Comparison of ENCODE assay signal across 28 mouse cellular contexts in the genomic region with DNA sequence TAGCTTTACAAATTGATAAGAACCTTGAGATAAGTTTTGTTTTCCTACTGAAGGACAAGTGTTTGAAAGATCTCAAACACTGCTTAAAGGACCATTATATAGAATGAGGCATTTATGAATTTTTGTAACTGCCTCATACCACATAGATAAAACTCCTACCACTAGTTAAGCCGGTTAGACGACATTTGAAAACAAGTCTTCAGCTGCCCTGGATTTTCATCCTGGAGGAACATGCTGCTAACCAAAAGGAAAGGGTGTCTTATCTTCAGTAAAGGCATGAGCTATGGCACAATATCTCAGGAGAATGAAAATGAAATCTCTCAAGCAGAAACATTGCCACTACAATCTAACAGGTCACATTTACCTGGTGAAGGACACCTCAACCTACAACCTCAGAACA. TPM values are rescaled to one million over a fixed set of nuclear protein-coding genes. Genes with fewer than 3 reads are reported as not detected.
DNase-seq lines count a peak whose midpoint lies in the region; ATAC-seq and TF ChIP-seq lines count a peak whose summit lies in the region.
"Had no signal": no experiment of that assay in that cellular context is flagged by ENCODE, and none has a peak within 500 bp of the region (broad histone marks: within the 10 kb centered on the region; RNA-seq: fewer than 3 reads in every experiment).

No protein-coding gene starts in this region.

- no peaks in the 10 kb centered on the region for H3K9me3 ChIP-seq in embryonic facial prominence, embryonic 14.5 days (ENCODE audit: control insufficient read depth, low read length)
- H3K9me3 ChIP-seq in embryonic facial prominence, embryonic 10.5 days, result no peaks in the 10 kb centered on the region
- no peaks in the 10 kb centered on the region for H3K9me3 ChIP-seq in lung, embryonic 14.5 days (ENCODE audit: low read depth, low read length)
- H3K9me3 ChIP-seq in lung, postnatal 0 days (ENCODE audit: low read length), result no peaks in the 10 kb centered on the region
- H3K9me3 ChIP-seq: embryonic facial prominence, embryonic 12.5 days; forebrain, embryonic 10.5 days; forebrain, embryonic 13.5 days; G1E; heart, embryonic 10.5 days; heart, embryonic 13.5 days had no signal

- no peaks in the 10 kb centered on the region for H3K36me3 ChIP-seq in embryonic facial prominence, embryonic 14.5 days (ENCODE audit: control insufficient read depth, insufficient read depth, low read length)
- no peaks in the 10 kb centered on the region for H3K36me3 ChIP-seq in embryonic facial prominence, embryonic 10.5 days (replicated peaks)
- no peaks in the 10 kb centered on the region for H3K36me3 ChIP-seq in lung, embryonic 14.5 days (ENCODE audit: insufficient read depth)
- H3K36me3 ChIP-seq in lung, postnatal 0 days (ENCODE audit: insufficient read depth, low read length), result no peaks in the 10 kb centered on the region
- H3K36me3 ChIP-seq: embryonic facial prominence, embryonic 12.5 days; forebrain, embryonic 10.5 days; G1E; heart, embryonic 10.5 days; heart, embryonic 13.5 days had no signal

- no peak for TF ChIP-seq POLR2A in lung, adult 2 months (IDR thresholded peaks at IDR 0.05; ENCODE audit: borderline replicate concordance, extremely low read depth, low read depth, low read length)

- no peaks in the 10 kb centered on the region for H3K27me3 ChIP-seq in embryonic facial prominence, embryonic 14.5 days (replicated peaks; ENCODE audit: control insufficient read depth, insufficient read depth, low read length)
- H3K27me3 ChIP-seq in embryonic facial prominence, embryonic 10.5 days (replicated peaks; ENCODE audit: low read depth, poor library complexity, severe bottlenecking), result peaks cover 9% of the 10 kb centered on the region; the same call in 1 of the 2 replicates
- H3K27me3 ChIP-seq in lung, embryonic 14.5 days (ENCODE audit: insufficient read depth, low read length), result no peaks in the 10 kb centered on the region
- H3K27me3 ChIP-seq in lung, postnatal 0 days (replicated peaks; ENCODE audit: insufficient read depth, low read length), result no peaks in the 10 kb centered on the region
- H3K27me3 ChIP-seq: CH12.LX; embryonic facial prominence, embryonic 12.5 days; forebrain, embryonic 13.5 days; heart, embryonic 13.5 days; Patski had no signal

- no peak for TF ChIP-seq CTCF in lung, embryonic 14.5 days (IDR thresholded peaks at IDR 0.05; ENCODE audit: low read depth)
- no peak for TF ChIP-seq CTCF in lung, adult 2 months (IDR thresholded peaks at IDR 0.05; ENCODE audit: insufficient read depth, low read length)
- no peak for TF ChIP-seq CTCF in lung, postnatal 0 days (IDR thresholded peaks at IDR 0.05)

- H3K4me2 ChIP-seq in embryonic facial prominence, embryonic 14.5 days (ENCODE audit: low read depth, low read length), result no peak overlapping the region
- H3K4me2 ChIP-seq in lung, embryonic 14.5 days, result no peak overlapping the region
- no peak overlapping the region for H3K4me2 ChIP-seq in lung, postnatal 0 days (replicated peaks; ENCODE audit: low read depth, low read length)
- H3K4me2 ChIP-seq: embryonic facial prominence, embryonic 12.5 days; forebrain, embryonic 13.5 days; heart, embryonic 13.5 days; hindbrain, embryonic 14.5 days had no signal

- H3K4me1 ChIP-seq in embryonic facial prominence, embryonic 14.5 days (ENCODE audit: control insufficient read depth, insufficient read depth, low read length), result peaks cover 18% of the 10 kb centered on the region
- peaks cover 15% of the 10 kb centered on the region for H3K4me1 ChIP-seq in embryonic facial prominence, embryonic 10.5 days
- H3K4me1 ChIP-seq in lung, embryonic 14.5 days (ENCODE audit: insufficient read depth), result no peaks in the 10 kb centered on the region; the same call in 1 of the 2 replicates
- H3K4me1 ChIP-seq in lung, adult 2 months (ENCODE audit: control insufficient read depth, insufficient read depth, low read length), result peaks cover 5% of the 10 kb centered on the region
- H3K4me1 ChIP-seq in lung, postnatal 0 days (ENCODE audit: insufficient read depth, low read depth, low read length), result peaks cover 21% of the 10 kb centered on the region; the same call in 1 of the 2 replicates

- no peak for ATAC-seq in embryonic facial prominence, embryonic 14.5 days (ENCODE audit: low read depth)
- ATAC-seq in lung, embryonic 14.5 days (ENCODE audit: insufficient read depth), result no peak
- no peak for ATAC-seq in lung, postnatal 0 days
- ATAC-seq: forebrain, embryonic 13.5 days; forebrain, embryonic 16.5 days; hindbrain, postnatal 0 days; Patski had no signal

- WGBS in embryonic facial prominence, embryonic 14.5 days, result 81% methylated on average over 2 of the region's 2 CpGs
- 91% methylated on average over 2 of the region's 2 CpGs for WGBS in embryonic facial prominence, embryonic 10.5 days
- WGBS in lung, embryonic 14.5 days, result 67% methylated on average over 2 of the region's 2 CpGs
- WGBS in lung, adult 2 months, result 73% methylated on average over 2 of the region's 2 CpGs
- 65% methylated on average over 2 of the region's 2 CpGs for WGBS in lung, postnatal 0 days

- no peak overlapping the region for H3K9ac ChIP-seq in embryonic facial prominence, embryonic 14.5 days (ENCODE audit: low read depth, low read length)
- no peak overlapping the region for H3K9ac ChIP-seq in lung, embryonic 14.5 days
- no peak overlapping the region for H3K9ac ChIP-seq in lung, postnatal 0 days (replicated peaks; ENCODE audit: low read depth)
- H3K9ac ChIP-seq: embryonic facial prominence, embryonic 12.5 days; forebrain, embryonic 13.5 days; heart, embryonic 13.5 days; hindbrain, embryonic 14.5 days had no signal

- TF ChIP-seq EP300 in lung, postnatal 0 days (IDR thresholded peaks at IDR 0.05), result no peak

- H3K4me3 ChIP-seq in embryonic facial prominence, embryonic 14.5 days (ENCODE audit: low read depth, low read length), result no peak overlapping the region
- no peak overlapping the region for H3K4me3 ChIP-seq in embryonic facial prominence, embryonic 10.5 days
- no peak overlapping the region for H3K4me3 ChIP-seq in lung, embryonic 14.5 days (ENCODE audit: low read depth, low read length)
- H3K4me3 ChIP-seq in lung, adult 2 months (replicated peaks; ENCODE audit: extremely low read depth, low read depth, low read length), result no peak overlapping the region
- no peak overlapping the region for H3K4me3 ChIP-seq in lung, postnatal 0 days (ENCODE audit: low read depth, low read length)
- H3K4me3 ChIP-seq: embryonic facial prominence, embryonic 12.5 days; erythroblast, embryonic 14.5 days; forebrain, embryonic 10.5 days; forebrain, embryonic 13.5 days; heart, adult 2 months; heart, embryonic 10.5 days; heart, embryonic 13.5 days had no signal

- H3K27ac ChIP-seq in embryonic facial prominence, embryonic 14.5 days (replicated peaks; ENCODE audit: low read depth, low read length), result no peak overlapping the region; the same call in 1 of the 2 replicates
- H3K27ac ChIP-seq in embryonic facial prominence, embryonic 10.5 days (replicated peaks), result no peak overlapping the region
- no peak overlapping the region for H3K27ac ChIP-seq in lung, embryonic 14.5 days (ENCODE audit: low read depth)
- H3K27ac ChIP-seq in lung, postnatal 0 days (ENCODE audit: low read length), result 0 out of 2 replicates have a peak overlapping the region, but pooled peaks have one; percentile 20
- H3K27ac ChIP-seq: embryonic facial prominence, embryonic 12.5 days; forebrain, embryonic 10.5 days; forebrain, embryonic 13.5 days; heart, embryonic 10.5 days; heart, embryonic 13.5 days; hindbrain, embryonic 14.5 days; hindbrain, postnatal 0 days had no signal

- peak; percentile 58 for DNase-seq in embryonic facial prominence, embryonic 14.5 days (ENCODE audit: low spot score)
- no peak for DNase-seq in embryonic facial prominence, embryonic 10.5 days (ENCODE audit: low spot score)
- DNase-seq in lung, embryonic 14.5 days, result peak; percentile 34
- DNase-seq in lung, adult 2 months, result no peak
- no peak for DNase-seq in lung, postnatal 0 days (ENCODE audit: low spot score)
- no peak for DNase-seq in lung, postnatal 4 days
- DNase-seq: adrenal gland, postnatal 10 days; adrenal gland, postnatal 36 days; cerebellum, adult 18-20 months; cerebellum, adult 9-10 months; cerebellum, postnatal 14 days; gastrocnemius, postnatal 10 days; gastrocnemius, postnatal 36 days; heart, adult 2 months; heart, postnatal 14 days; heart, postnatal 4 days had no signal

RNA-seq across cellular contexts. Expression of a gene that starts 2.4 kb away (rescaled TPM):
- polyA plus RNA-seq in embryonic facial prominence, embryonic 14.5 days (2014; fragmentation: Nextera tagmentation; extraction: Ambion mirVana), result 235 and 243 TPM in 2 replicates
- 102 and 122 TPM in 2 replicates for polyA plus RNA-seq in embryonic facial prominence, embryonic 10.5 days (2016; fragmentation: Nextera tagmentation; extraction: Ambion mirVana)
- 210 and 226 TPM in 2 replicates for polyA plus RNA-seq in lung, embryonic 14.5 days (2014; fragmentation: Nextera tagmentation; extraction: Ambion mirVana)
- polyA plus RNA-seq in lung, adult 2 months (2012; rRNA removed), result 26.6 and 31.6 TPM in 2 replicates
- 64.8 and 87.0 TPM in 2 replicates for polyA plus RNA-seq in lung, postnatal 0 days (2015; fragmentation: Nextera tagmentation; extraction: Ambion mirVana)

RNA-seq across cellular contexts. Expression of a gene that starts 28.2 kb away (rescaled TPM):
- polyA plus RNA-seq in embryonic facial prominence, embryonic 14.5 days (2014; fragmentation: Nextera tagmentation; extraction: Ambion mirVana), result 41.8 and 44.5 TPM in 2 replicates
- polyA plus RNA-seq in embryonic facial prominence, embryonic 10.5 days (2016; fragmentation: Nextera tagmentation; extraction: Ambion mirVana), result 35.0 and 35.5 TPM in 2 replicates
- 35.1 and 38.8 TPM in 2 replicates for polyA plus RNA-seq in lung, embryonic 14.5 days (2014; fragmentation: Nextera tagmentation; extraction: Ambion mirVana)
- 8.8 and 18.7 TPM in 2 replicates for polyA plus RNA-seq in lung, adult 2 months (2012; rRNA removed)
- 21.7 and 23.4 TPM in 2 replicates for polyA plus RNA-seq in lung, postnatal 0 days (2015; fragmentation: Nextera tagmentation; extraction: Ambion mirVana)

RNA-seq across cellular contexts. Expression of a gene that starts 44.4 kb away (rescaled TPM):
- polyA plus RNA-seq in embryonic facial prominence, embryonic 14.5 days (2014; fragmentation: Nextera tagmentation; extraction: Ambion mirVana), result 12.0 and 12.7 TPM in 2 replicates
- polyA plus RNA-seq in embryonic facial prominence, embryonic 10.5 days (2016; fragmentation: Nextera tagmentation; extraction: Ambion mirVana), result 4.1 and 4.2 TPM in 2 replicates
- 10.9 and 12.6 TPM in 2 replicates for polyA plus RNA-seq in lung, embryonic 14.5 days (2014; fragmentation: Nextera tagmentation; extraction: Ambion mirVana)
- 12.5 and 14.6 TPM in 2 replicates for polyA plus RNA-seq in lung, adult 2 months (2012; rRNA removed)
- polyA plus RNA-seq in lung, postnatal 0 days (2015; fragmentation: Nextera tagmentation; extraction: Ambion mirVana), result 21.6 and 23.0 TPM in 2 replicates

Comparison
In these comparisons a context has a peak if more than half of its experiments do, and no peak if none do; other contexts are left out.
1. DNase-seq: peak in embryonic facial prominence, embryonic 14.5 days (single experiment) and lung, embryonic 14.5 days (single experiment); none in embryonic facial prominence, embryonic 10.5 days (single experiment), lung, adult 2 months (single experiment), lung, postnatal 0 days (single experiment) and lung, postnatal 4 days (0 of 2).